Mouse (Mus musculus) lung, adult 2 months (tissue): Measurements from ENCODE around the gene Entpd8.

Experiments used
- CTCF ChIP-seq: fragments of 200-500 bp; IDR thresholded peaks from 2 replicates; pipeline ENCODE4 v1.5.1; 2011; ENCODE audit warnings: mild to moderate bottlenecking, low read length, control low read depth; ENCODE audit not compliant: insufficient read depth
- POLR2A ChIP-seq: fragments of 200-500 bp; IDR thresholded peaks from 2 replicates; pipeline ENCODE4 v1.6.1; 2011; ENCODE audit warnings: low read depth, mild to moderate bottlenecking, control low read depth, low read length, borderline replicate concordance; ENCODE audit errors: extremely low read depth

DNA sequence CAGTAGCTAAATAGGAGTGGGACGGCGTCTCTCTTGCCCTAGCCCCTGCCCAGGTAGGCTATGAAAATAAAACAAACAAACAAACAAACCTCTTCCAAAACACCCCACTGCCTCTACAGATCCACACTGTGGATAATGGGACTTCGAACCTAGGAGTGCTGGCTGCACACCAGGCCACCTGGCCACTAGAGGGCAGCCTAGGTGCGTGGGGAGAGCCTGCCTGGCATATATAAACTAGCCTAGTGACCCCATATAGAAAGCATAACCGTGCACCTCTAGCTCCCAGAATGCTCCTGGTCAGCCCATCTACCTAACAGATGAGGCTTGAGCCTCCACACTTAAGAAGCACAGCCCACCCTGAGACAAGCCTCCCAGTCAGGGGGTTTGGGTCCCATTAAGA lies 47.1 kb downstream of the Entpd8 start:
- peak; percentile 85 for TF ChIP-seq CTCF
- TF ChIP-seq POLR2A = no peak
